Mouse (Mus musculus): ENCODE measurements around the gene Map4k5.

DNA sequence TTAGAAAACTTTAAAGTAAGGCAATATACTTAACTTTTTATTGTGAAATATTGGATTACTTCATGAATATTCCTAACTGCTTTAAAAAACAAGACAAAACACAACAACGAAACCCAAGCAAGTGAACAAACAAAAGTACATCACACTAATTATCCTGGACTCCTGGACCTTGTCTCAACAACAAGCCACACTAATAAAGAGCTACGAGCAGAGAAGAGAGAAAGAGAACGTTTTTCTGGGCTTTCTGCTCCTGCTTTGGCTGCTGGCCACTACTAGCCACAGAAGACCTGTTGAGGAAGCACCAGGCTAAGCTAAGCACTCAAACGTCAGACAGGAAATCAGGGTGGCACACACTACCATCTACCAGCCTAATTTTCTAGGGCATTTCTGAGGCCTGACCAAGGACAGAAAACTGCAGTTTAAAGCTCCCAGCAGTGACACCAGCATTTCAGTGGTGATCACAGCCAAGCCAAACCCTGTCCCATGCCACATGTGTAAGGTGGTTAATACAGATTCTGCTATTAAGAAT, 28.8 kb downstream of the Map4k5 start:
- TF ChIP-seq POLR2A (IDR thresholded peaks at IDR 0.05; ENCODE audit: low read depth, low read length) = no peak
- no peak for TF ChIP-seq CTCF (IDR thresholded peaks at IDR 0.05; ENCODE audit: extremely low read depth, insufficient read depth, insufficient read length, insufficient replicate concordance)

Data from spleen, adult 2 months (tissue).